Comparison of ENCODE assay signal across 10 mouse cellular contexts in the genomic region with DNA sequence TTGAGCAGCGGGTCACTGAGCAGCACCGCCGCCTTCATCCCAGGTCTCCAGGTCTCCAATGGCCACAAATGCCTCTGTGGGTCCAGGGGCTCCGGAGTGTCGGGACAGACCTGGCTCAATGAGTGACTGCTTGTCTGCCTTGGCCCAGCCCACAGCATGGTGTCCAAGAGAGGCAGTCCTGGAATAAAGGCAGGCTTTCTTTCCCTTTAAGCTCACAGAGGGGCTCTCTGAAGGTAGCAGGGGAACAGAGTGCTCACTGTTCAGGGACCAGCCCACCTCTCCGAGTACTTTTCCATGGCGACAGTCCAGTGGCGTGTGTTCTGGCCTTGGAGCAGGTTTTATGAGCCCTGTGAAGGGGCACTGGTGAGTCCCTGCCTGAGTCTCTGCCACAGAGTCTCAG.
DNase-seq lines count a peak whose midpoint lies in the region; ATAC-seq lines count a peak whose summit lies in the region.
"Had no signal": no experiment of that assay in that cellular context is flagged by ENCODE, and none has a peak within 500 bp of the region (broad histone marks: within the 10 kb centered on the region; RNA-seq: fewer than 3 reads in every experiment).

No protein-coding gene starts in this region.

- intact Hi-C loops in heart, postnatal 36 days (cut with DNase I) = no loop called here

- no peak overlapping the region for H3K9ac ChIP-seq in heart, embryonic 13.5 days
- H3K9ac ChIP-seq in heart, embryonic 12.5 days = no peak overlapping the region
- no peak overlapping the region; the same call in 1 of the 2 replicates for H3K9ac ChIP-seq in kidney, embryonic 16.5 days (replicated peaks; ENCODE audit: low read length)

- 0 out of 2 replicates have a peak overlapping the region, but pooled peaks have one; percentile 15 for H3K27ac ChIP-seq in heart, embryonic 13.5 days (replicated peaks)
- H3K27ac ChIP-seq in heart, embryonic 12.5 days (ENCODE audit: poor library complexity, severe bottlenecking) = no peak overlapping the region; the same call in 1 of the 2 replicates
- H3K27ac ChIP-seq in forebrain, embryonic 10.5 days = peak overlapping the region; percentile 76
- H3K27ac ChIP-seq in kidney, embryonic 16.5 days (ENCODE audit: low read length) = peak overlapping the region; percentile 43

- no peaks in the 10 kb centered on the region for H3K9me3 ChIP-seq in heart, embryonic 13.5 days
- H3K9me3 ChIP-seq in heart, embryonic 12.5 days (replicated peaks) = no peaks in the 10 kb centered on the region
- no peaks in the 10 kb centered on the region for H3K9me3 ChIP-seq in forebrain, embryonic 10.5 days
- H3K9me3 ChIP-seq in kidney, embryonic 16.5 days (ENCODE audit: low read length) = no peaks in the 10 kb centered on the region

- no peak for ATAC-seq in heart, embryonic 13.5 days (ENCODE audit: extremely low read depth, insufficient number of reproducible peaks, low FRiP score, low TSS enrichment)
- ATAC-seq in heart, embryonic 12.5 days (ENCODE audit: insufficient number of reproducible peaks, low FRiP score) = no peak
- ATAC-seq in kidney, embryonic 16.5 days (ENCODE audit: low FRiP score, low TSS enrichment) = peak; percentile 47
- ATAC-seq in megakaryocyte-erythroid progenitor cell, adult 5-6 weeks (replicated peaks; ENCODE audit: low FRiP score, low TSS enrichment, poor library complexity, severe bottlenecking) = no peak

- peaks cover 35% of the 10 kb centered on the region for H3K4me1 ChIP-seq in heart, embryonic 13.5 days
- peaks cover 22% of the 10 kb centered on the region for H3K4me1 ChIP-seq in heart, embryonic 12.5 days (replicated peaks)
- peaks cover 72% of the 10 kb centered on the region for H3K4me1 ChIP-seq in forebrain, embryonic 10.5 days
- peaks cover 41% of the 10 kb centered on the region for H3K4me1 ChIP-seq in kidney, embryonic 16.5 days (ENCODE audit: insufficient read depth, low read length)

- H3K4me2 ChIP-seq in heart, embryonic 13.5 days = no peak overlapping the region
- H3K4me2 ChIP-seq in heart, embryonic 12.5 days = no peak overlapping the region
- no peak overlapping the region for H3K4me2 ChIP-seq in kidney, embryonic 16.5 days (replicated peaks; ENCODE audit: low read depth, low read length)

- WGBS in heart, embryonic 13.5 days = 71% methylated on average over 8 of the region's 8 CpGs
- WGBS in heart, embryonic 12.5 days = 64% methylated on average over 8 of the region's 8 CpGs
- 33% methylated on average over 8 of the region's 8 CpGs for WGBS in forebrain, embryonic 10.5 days
- 29% methylated on average over 8 of the region's 8 CpGs for WGBS in kidney, embryonic 16.5 days

- no peaks in the 10 kb centered on the region for H3K36me3 ChIP-seq in heart, embryonic 13.5 days
- no peaks in the 10 kb centered on the region for H3K36me3 ChIP-seq in heart, embryonic 12.5 days
- no peaks in the 10 kb centered on the region for H3K36me3 ChIP-seq in forebrain, embryonic 10.5 days (replicated peaks)
- H3K36me3 ChIP-seq in kidney, embryonic 16.5 days (ENCODE audit: insufficient read depth, low read length) = no peaks in the 10 kb centered on the region

- H3K4me3 ChIP-seq in heart, embryonic 13.5 days = no peak overlapping the region
- H3K4me3 ChIP-seq in heart, embryonic 12.5 days = no peak overlapping the region
- no peak overlapping the region for H3K4me3 ChIP-seq in forebrain, embryonic 10.5 days
- no peak overlapping the region for H3K4me3 ChIP-seq in kidney, embryonic 16.5 days (ENCODE audit: low read length)

- DNase-seq in adrenal gland, adult 8-10 months = peak; percentile 52
- DNase-seq in forebrain, embryonic 10.5 days (ENCODE audit: extremely low spot score, low spot score) = no peak
- DNase-seq in ovary, postnatal 36 days (ENCODE audit: low spot score) = no peak
- no peak for DNase-seq in heart, postnatal 36 days
- DNase-seq: cerebellum, adult 11-12 months; thymus, adult 2 months had no signal

- no peaks in the 10 kb centered on the region for H3K27me3 ChIP-seq in heart, embryonic 13.5 days (replicated peaks)
- H3K27me3 ChIP-seq in heart, embryonic 12.5 days (replicated peaks) = no peaks in the 10 kb centered on the region
- H3K27me3 ChIP-seq in forebrain, embryonic 10.5 days (ENCODE audit: poor library complexity, severe bottlenecking) = peaks cover 33% of the 10 kb centered on the region
- H3K27me3 ChIP-seq in kidney, embryonic 16.5 days (ENCODE audit: insufficient read depth, low read length) = no peaks in the 10 kb centered on the region
